Mouse (Mus musculus) CH12.LX (cell line): ENCODE results near the gene Bclaf1. TPM values are rescaled to one million over a fixed set of nuclear protein-coding genes. Genes with fewer than 3 reads are reported as not detected.
A peak's percentile ranks its signal among the peaks of the same experiment; 100 is the strongest.

Experiments used
- DNase-seq: peaks from one replicate; pipeline ENCODE4 v3.0.0-alpha.2; 2013; ENCODE audit errors: extremely low read depth
- H3K27ac ChIP-seq: 2 replicates; pipeline ENCODE4 v1.5.1; 2012; ENCODE audit warnings: low read depth, mild to moderate bottlenecking, control low read depth, moderate library complexity; ENCODE audit not compliant: insufficient read depth
- H3K27me3 ChIP-seq: replicated peaks from 2 replicates; pipeline ENCODE3; 2012; ENCODE audit warnings: inconsistent platforms
- H3K36me3 ChIP-seq, 2 experiments: replicated peaks in 1 of 2; 2 replicates each; pipeline versions ENCODE3 to v1.6.1; 2012; ENCODE audit warnings: inconsistent platforms in 1 of 2, low read length in 1 of 2, mild to moderate bottlenecking in 1 of 2, mixed read lengths in 1 of 2, moderate library complexity in 1 of 2; ENCODE audit not compliant: control insufficient read depth in 1 of 2, insufficient read depth in 1 of 2
- H3K4me1 ChIP-seq, 2 experiments: 2 replicates each; pipeline ENCODE4 v1.6.1; 2012; ENCODE audit warnings: inconsistent platforms in 1 of 2, moderate library complexity in 1 of 2; ENCODE audit not compliant: insufficient read depth in 2 of 2, control insufficient read depth in 1 of 2
- H3K4me2 ChIP-seq: 2 replicates; pipeline ENCODE4 v1.6.1; 2012; ENCODE audit warnings: low read depth, mild to moderate bottlenecking, control low read depth; ENCODE audit not compliant: poor library complexity, insufficient read depth, severe bottlenecking
- H3K4me3 ChIP-seq, 3 experiments: fragments of 150-350 bp in 1 of 3; sonication (generic) in 1 of 3; replicated peaks in 1 of 3; 2 replicates each; pipeline versions ENCODE3 to v1.5.1; 2011 to 2012; ENCODE audit warnings: low read depth in 2 of 3, low read length in 2 of 3, mild to moderate bottlenecking in 2 of 3, moderate library complexity in 2 of 3, control low read depth in 1 of 3, improper control_type of control experiment in 1 of 3, inconsistent platforms in 1 of 3, mixed read lengths in 1 of 3; ENCODE audit not compliant: poor library complexity in 1 of 3
- H3K79me2 ChIP-seq: replicated peaks from 2 replicates; pipeline ENCODE4 v1.6.1; 2012; ENCODE audit warnings: mild to moderate bottlenecking, moderate library complexity; ENCODE audit not compliant: control insufficient read depth, poor library complexity, insufficient read depth, severe bottlenecking; ENCODE audit errors: extremely low read depth
- H3K9ac ChIP-seq: 2 replicates; pipeline ENCODE4 v1.6.1; 2012; ENCODE audit warnings: low read depth, mild to moderate bottlenecking, control low read depth, moderate library complexity; ENCODE audit not compliant: insufficient read depth
- H3K9me3 ChIP-seq: replicated peaks from 2 replicates; pipeline ENCODE3; 2012; ENCODE audit warnings: low read length, inconsistent platforms, mixed read lengths
- BHLHE40 ChIP-seq: IDR thresholded peaks from 2 replicates; pipeline ENCODE4 v1.6.1; 2011; ENCODE audit warnings: mild to moderate bottlenecking, low read depth, low read length, improper control_type of control experiment
- CHD1 ChIP-seq: IDR thresholded peaks from 2 replicates; pipeline ENCODE4 v1.6.1; 2012; ENCODE audit warnings: low read depth, low read length, improper control_type of control experiment, inconsistent platforms
- CHD2 ChIP-seq: IDR thresholded peaks from 2 replicates; pipeline ENCODE4 v1.6.1; 2011; ENCODE audit warnings: low read length, improper control_type of control experiment
- CTCF ChIP-seq, 2 experiments: IDR thresholded peaks in 1 of 2; conservative IDR thresholded peaks in 1 of 2; 2 replicates each; pipeline ENCODE4 v1.5.1; 2011 to 2012; ENCODE audit warnings: low read depth in 2 of 2, low read length in 2 of 2, improper control_type of control experiment in 1 of 2, inconsistent platforms in 1 of 2, mild to moderate bottlenecking in 1 of 2, moderate library complexity in 1 of 2
- E2F4 ChIP-seq: IDR thresholded peaks from 2 replicates; pipeline ENCODE4 v1.6.1; 2011; ENCODE audit warnings: low read depth, low read length, improper control_type of control experiment; ENCODE audit not compliant: insufficient replicate concordance
- ELF1 ChIP-seq: IDR thresholded peaks from 2 replicates; pipeline ENCODE4 v1.6.1; 2014; ENCODE audit warnings: low read depth, mild to moderate bottlenecking, inconsistent platforms, low read length, improper control_type of control experiment
- EP300 ChIP-seq: IDR thresholded peaks from 2 replicates; pipeline ENCODE4 v1.6.1; 2011; ENCODE audit warnings: low read length, improper control_type of control experiment
- ETS1 ChIP-seq: conservative IDR thresholded peaks from 2 replicates; pipeline ENCODE4 v1.6.1; 2012; ENCODE audit warnings: low read depth, mild to moderate bottlenecking, inconsistent platforms, low read length, improper control_type of control experiment, moderate library complexity
- GABPA ChIP-seq: IDR thresholded peaks from 2 replicates; pipeline ENCODE4 v1.6.1; 2012; ENCODE audit warnings: low read depth, low read length, improper control_type of control experiment, inconsistent platforms; ENCODE audit not compliant: insufficient replicate concordance
- HCFC1 ChIP-seq: IDR thresholded peaks from 2 replicates; pipeline ENCODE4 v1.6.1; 2012; ENCODE audit warnings: low read depth, mild to moderate bottlenecking, inconsistent platforms, low read length, improper control_type of control experiment
- IRF4 ChIP-seq: IDR thresholded peaks from 2 replicates; pipeline ENCODE4 v1.6.1; 2014; ENCODE audit warnings: low read depth, mild to moderate bottlenecking, inconsistent platforms, low read length, improper control_type of control experiment
- JUN ChIP-seq: IDR thresholded peaks from 2 replicates; pipeline ENCODE4 v1.6.1; 2011; ENCODE audit warnings: low read depth, mild to moderate bottlenecking, low read length, improper control_type of control experiment, moderate library complexity; ENCODE audit not compliant: insufficient read depth
- JUND ChIP-seq: conservative IDR thresholded peaks from 2 replicates; pipeline ENCODE4 v1.6.1; 2011; ENCODE audit warnings: low read depth, low read length, improper control_type of control experiment
- KAT2A ChIP-seq: IDR thresholded peaks from 2 replicates; pipeline ENCODE4 v1.6.1; 2012; ENCODE audit warnings: low read length, improper control_type of control experiment, inconsistent platforms; ENCODE audit not compliant: insufficient replicate concordance
- MAFK ChIP-seq: IDR thresholded peaks from 2 replicates; pipeline ENCODE4 v1.6.1; 2011; ENCODE audit warnings: low read length, improper control_type of control experiment; ENCODE audit not compliant: insufficient replicate concordance
- MAX ChIP-seq: IDR thresholded peaks from 2 replicates; pipeline ENCODE4 v1.6.1; 2011; ENCODE audit warnings: low read length, improper control_type of control experiment
- MAZ ChIP-seq: IDR thresholded peaks from 2 replicates; pipeline ENCODE4 v1.6.1; 2012; ENCODE audit warnings: low read depth, mild to moderate bottlenecking, inconsistent platforms, low read length, improper control_type of control experiment, moderate library complexity
- MEF2A ChIP-seq: IDR thresholded peaks from 2 replicates; pipeline ENCODE4 v1.6.1; 2014; ENCODE audit warnings: low read depth, mild to moderate bottlenecking, inconsistent platforms, low read length, improper control_type of control experiment, borderline replicate concordance
- MXI1 ChIP-seq: IDR thresholded peaks from 2 replicates; pipeline ENCODE4 v1.6.1; 2011; ENCODE audit warnings: mild to moderate bottlenecking, low read depth, low read length, improper control_type of control experiment
- MYC ChIP-seq: IDR thresholded peaks from 2 replicates; pipeline ENCODE4 v1.6.1; 2011; ENCODE audit warnings: low read depth, mild to moderate bottlenecking, improper control_type of control experiment, low read length
- NELFE ChIP-seq: IDR thresholded peaks from 2 replicates; pipeline ENCODE4 v1.6.1; 2011; ENCODE audit warnings: low read depth, low read length, improper control_type of control experiment
- NRF1 ChIP-seq: IDR thresholded peaks from 2 replicates; pipeline ENCODE4 v1.6.1; 2014; ENCODE audit warnings: low read depth, mild to moderate bottlenecking, inconsistent platforms, low read length, improper control_type of control experiment, moderate library complexity
- PAX5 ChIP-seq: IDR thresholded peaks from 2 replicates; pipeline ENCODE4 v1.6.1; 2012; ENCODE audit warnings: low read length, inconsistent platforms, mixed read lengths
- POLR2A ChIP-seq: IDR thresholded peaks from 2 replicates; pipeline ENCODE4 v1.6.1; 2011; ENCODE audit warnings: low read depth, mild to moderate bottlenecking, improper control_type of control experiment, low read length
- POLR2AphosphoS2 ChIP-seq: IDR thresholded peaks from 2 replicates; pipeline ENCODE4 v1.6.1; 2011; ENCODE audit warnings: low read depth, low read length, improper control_type of control experiment
- RAD21 ChIP-seq: IDR thresholded peaks from 2 replicates; pipeline ENCODE4 v1.6.1; 2011; ENCODE audit warnings: low read depth, mild to moderate bottlenecking, low read length, improper control_type of control experiment, moderate library complexity
- RCOR1 ChIP-seq: conservative IDR thresholded peaks from 2 replicates; pipeline ENCODE4 v1.6.1; 2012; ENCODE audit warnings: low read depth, mild to moderate bottlenecking, inconsistent platforms, low read length, improper control_type of control experiment
- SIN3A ChIP-seq: IDR thresholded peaks from 2 replicates; pipeline ENCODE4 v1.6.1; 2012; ENCODE audit warnings: low read length, improper control_type of control experiment, inconsistent platforms
- SMC3 ChIP-seq: IDR thresholded peaks from 2 replicates; pipeline ENCODE4 v1.6.1; 2011; ENCODE audit warnings: low read depth, low read length, improper control_type of control experiment
- TBP ChIP-seq: conservative IDR thresholded peaks from 2 replicates; pipeline ENCODE4 v1.6.1; 2011; ENCODE audit warnings: low read depth, low read length, improper control_type of control experiment
- TCF12 ChIP-seq: IDR thresholded peaks from 2 replicates; pipeline ENCODE4 v1.6.1; 2014; ENCODE audit warnings: low read depth, mild to moderate bottlenecking, inconsistent platforms, low read length, improper control_type of control experiment
- UBTF ChIP-seq: IDR thresholded peaks from 2 replicates; pipeline ENCODE4 v1.6.1; 2012; ENCODE audit warnings: low read depth, mild to moderate bottlenecking, inconsistent platforms, low read length, improper control_type of control experiment, moderate library complexity
- USF1 ChIP-seq: IDR thresholded peaks from 2 replicates; pipeline ENCODE4 v1.6.1; 2014; ENCODE audit warnings: low read depth, mild to moderate bottlenecking, inconsistent platforms, low read length, improper control_type of control experiment
- USF2 ChIP-seq: conservative IDR thresholded peaks from 2 replicates; pipeline ENCODE4 v1.6.1; 2011; ENCODE audit warnings: low read depth, low read length, improper control_type of control experiment
- ZC3H11A ChIP-seq: IDR thresholded peaks from 2 replicates; pipeline ENCODE4 v1.6.1; 2012; ENCODE audit warnings: low read depth, mild to moderate bottlenecking, inconsistent platforms, low read length, improper control_type of control experiment
- ZKSCAN1 ChIP-seq: IDR thresholded peaks from 2 replicates; pipeline ENCODE4 v1.6.1; 2012; ENCODE audit warnings: low read depth, inconsistent platforms, low read length, improper control_type of control experiment, borderline replicate concordance
- ZMIZ1 ChIP-seq: IDR thresholded peaks from 2 replicates; pipeline ENCODE4 v1.6.1; 2012; ENCODE audit warnings: low read depth, mild to moderate bottlenecking, inconsistent platforms, low read length, improper control_type of control experiment
- ZNF384 ChIP-seq: IDR thresholded peaks from 2 replicates; pipeline ENCODE4 v1.6.1; 2012; ENCODE audit warnings: low read depth, low read length, improper control_type of control experiment, inconsistent platforms
- dilution Hi-C: fragments of 300-500 bp; cut with MboI; formaldehyde crosslinking; loops from 2 replicates; pipeline ENCODE4 v1.14.3; 2020; ENCODE audit warnings: low sequenced_read_pairs; ENCODE audit not compliant: extremely low pct_unique_long_range_greater_than_20kb, extremely low pct_ligation_motif_present
- in situ Hi-C: fragments of 300-500 bp; cut with MboI; formaldehyde crosslinking; loops from 3 replicates; pipeline ENCODE4 v1.14.3; 2019; ENCODE audit warnings: low sequenced_read_pairs, low pct_ligation_motif_present, low pct_unique_long_range_greater_than_20kb, mixed read lengths
- polyA plus RNA-seq: library from polyadenylated mRNA; unstranded; fragments of >175 nt; gene quantifications from 2 replicates; pipeline ENCODE4 v1.2.1, GENCODE M21; 2012; ENCODE audit warnings: low read depth; ENCODE audit not compliant: insufficient read length
- total RNA-seq, 2 experiments: library from RNA; depleted of rRNA; stranded (reverse); fragments of 300-350 nt in 1 of 2; fragments of >200 nt in 1 of 2; gene quantifications; 2 replicates each; pipeline ENCODE4 v1.2.3; 2012 to 2014

The Bclaf1 gene
- total and polyA plus RNA-seq, 3 experiments, result 84.2 to 242 (median 186) TPM

GRCm38 (mm10) chr10:20312736-20313301, 550 bp downstream of the Bclaf1 start:
- peak overlapping the region; percentile 99 for H3K27ac ChIP-seq
- peak; percentile 88 for DNase-seq
- peak overlapping the region; percentile 74 to 92 (median 87) for H3K4me3 ChIP-seq
- H3K9me3 ChIP-seq, result no peaks in the 10 kb centered on the region
- peaks cover 0 to 12% of the 10 kb centered on the region in 2 experiments for H3K36me3 ChIP-seq
- dilution Hi-C loops (no loop called here), in situ Hi-C loops (no loop called here)
- H3K4me2 ChIP-seq, result peak overlapping the region; percentile 95; the same call in 1 of the 2 replicates
- TF ChIP-seq KAT2A (no peak), NRF1 (peak; percentile 95), GABPA (no peak), RCOR1 (no peak), ZKSCAN1 (no peak), IRF4 (peak; percentile 35; the same call in 1 of the 2 replicates), USF1 (no peak), MAFK (no peak), POLR2A (no peak), MXI1 (peak; percentile 96), ELF1 (no peak), CTCF (conservative IDR thresholded peaks at IDR 0.05 in 1 of 2, IDR thresholded peaks at IDR 0.05 in 1 of 2; ENCODE audit: low read depth in 2 of 2, low read length in 2 of 2) (no peak), ZMIZ1 (0 out of 2 replicates have a peak, but pooled peaks have one; percentile 10), ETS1 (peak; percentile 11; the same call in 1 of the 2 replicates), JUND (no peak), CHD1 (peak; percentile 74), ZNF384 (no peak), MAZ (no peak), NELFE (no peak), ZC3H11A (no peak), SIN3A (peak; percentile 86; the same call in 1 of the 2 replicates), E2F4 (no peak), MAX (peak; percentile 79), USF2 (no peak), RAD21 (no peak), BHLHE40 (peak; percentile 38; the same call in 1 of the 2 replicates), TCF12 (no peak), PAX5 (no peak), JUN (no peak), CHD2 (0 out of 2 replicates have a peak, but pooled peaks have one; percentile 35), EP300 (no peak), TBP (no peak), POLR2AphosphoS2 (no peak), UBTF (0 out of 2 replicates have a peak, but pooled peaks have one; percentile 79), HCFC1 (no peak), MYC (peak; percentile 72), SMC3 (no peak), MEF2A (no peak)
- peaks cover 2 to 30% of the 10 kb centered on the region in 2 experiments; a peak in 2 of 4 replicates for H3K4me1 ChIP-seq
- H3K27me3 ChIP-seq, result no peaks in the 10 kb centered on the region
- peak overlapping the region; percentile 90 for H3K9ac ChIP-seq
- peaks cover 42% of the 10 kb centered on the region for H3K79me2 ChIP-seq
